Mouse (Mus musculus): ENCODE data around the gene Pdzk1ip1.
A peak's percentile ranks its signal among the peaks of the same experiment; 100 is the strongest.

Pdzk1ip1 gene

GRCm38 (mm10) chr4:115121608-115122007 lies 33.1 kb downstream of the Pdzk1ip1 start:
- DNase-seq (ENCODE audit: low spot score in 2 of 2) = no peak

- no peak for DNase-seq (ENCODE audit: low spot score in 2 of 2)
These were observed 35.0 kb downstream of the Pdzk1ip1 start for GRCm38 (mm10) chr4:115123507-115123906.

GRCm38 (mm10) chr4:115124713-115125112 lies 36.2 kb downstream of the Pdzk1ip1 start:
- no peak for DNase-seq (ENCODE audit: low spot score in 2 of 2)

DNA sequence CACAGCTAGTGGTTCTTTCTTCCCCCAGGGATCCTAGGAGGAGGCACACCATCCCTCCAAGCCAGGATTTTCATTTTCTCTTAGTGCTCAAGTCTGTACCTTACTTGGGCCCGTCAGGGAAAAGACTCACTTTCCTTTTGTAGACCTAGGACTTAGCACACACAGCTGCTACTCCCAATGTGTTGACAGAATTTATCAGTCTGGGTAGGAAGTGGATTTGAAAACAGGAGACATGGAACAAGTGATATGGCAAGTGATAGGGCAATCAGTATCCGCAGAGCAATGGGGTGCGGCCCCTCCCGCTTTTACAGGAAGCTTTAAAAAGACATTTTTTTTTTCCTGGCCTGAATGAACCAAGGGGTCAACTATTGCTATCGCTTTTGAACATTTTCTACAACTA lies 44.6 kb downstream of the Pdzk1ip1 start:
- no peak for DNase-seq (ENCODE audit: low spot score in 2 of 2)

GRCm38 (mm10) chr4:115133621-115134295 lies 45.2 kb downstream of the Pdzk1ip1 start, which contains the start of gene Cyp4x1:
Gene Cyp4x1, minus strand, starts transcription at chr4:115134281.
- DNase-seq (ENCODE audit: low spot score in 2 of 2) = peak; percentile 41 to 56

GRCm38 (mm10) chr4:115134296-115134630 lies 45.8 kb downstream of the Pdzk1ip1 start:
- DNase-seq (ENCODE audit: low spot score in 2 of 2) = peak in 1 of 2 experiments; percentile 4
